Mouse (Mus musculus): Measurements from ENCODE around the gene Olfr70. TPM values are rescaled to one million over a fixed set of nuclear protein-coding genes. Genes with fewer than 3 reads are reported as not detected.

The Olfr70 gene
- polyA plus RNA-seq, 1 experiment from 2014 or later: not detected

DNA sequence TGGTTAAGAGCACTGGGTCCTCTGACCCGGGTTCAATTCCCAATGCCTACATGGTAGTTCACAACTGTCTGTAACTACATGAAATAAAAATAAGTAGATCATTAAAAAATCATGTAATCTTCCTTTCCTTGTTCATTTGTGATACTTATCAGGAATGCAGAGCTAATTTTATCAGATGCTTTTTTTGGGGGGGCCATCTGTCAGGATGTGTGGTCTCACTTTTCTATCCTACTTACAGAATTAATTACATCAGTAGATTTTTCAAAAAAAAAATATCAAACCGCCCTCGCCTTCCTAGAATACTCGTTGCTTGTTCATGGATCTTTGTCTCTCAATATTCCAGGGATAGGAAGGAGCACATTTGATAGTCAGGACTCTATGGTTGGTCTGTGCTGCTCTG is 21.6 kb upstream of the Olfr70 start:
- WGBS: 95% methylated on average over 4 of the region's 4 CpGs

GRCm38 (mm10) chr4:43720491-43721228 is 20.1 kb upstream of the Olfr70 start:
- no peak overlapping the region for H3K27ac ChIP-seq (ENCODE audit: low read depth, low read length)
- no peak overlapping the region for H3K4me3 ChIP-seq (ENCODE audit: low read depth, low read length)
- no peaks in the 10 kb centered on the region for H3K36me3 ChIP-seq (ENCODE audit: control insufficient read depth, insufficient read depth, low read length)
- no peaks in the 10 kb centered on the region for H3K4me1 ChIP-seq (replicated peaks; ENCODE audit: control insufficient read depth, insufficient read depth, low read length)
- H3K27me3 ChIP-seq (ENCODE audit: control insufficient read depth, insufficient read depth, low read length): no peaks in the 10 kb centered on the region
- H3K4me2 ChIP-seq (replicated peaks; ENCODE audit: low read depth, low read length): no peak overlapping the region
- H3K9me3 ChIP-seq (ENCODE audit: control insufficient read depth, low read length): no peaks in the 10 kb centered on the region
- ATAC-seq (ENCODE audit: low FRiP score) (no peak), DNase-seq (ENCODE audit: low spot score) (peak; percentile 10)
- 76% methylated on average over 15 of the region's 16 CpGs for WGBS
- no peak overlapping the region for H3K9ac ChIP-seq (ENCODE audit: low read depth, low read length)

More for the DNA sequence above, 21.6 kb upstream of the Olfr70 start:
- Histone ChIP-seq H3K4me3 (ENCODE audit: low read depth, low read length) (no peak overlapping the region), H3K9ac (ENCODE audit: low read depth, low read length) (no peak overlapping the region), H3K27me3 (ENCODE audit: control insufficient read depth, insufficient read depth, low read length) (no peaks in the 10 kb centered on the region), H3K4me1 (replicated peaks; ENCODE audit: control insufficient read depth, insufficient read depth, low read length) (no peaks in the 10 kb centered on the region), H3K9me3 (ENCODE audit: control insufficient read depth, low read length) (no peaks in the 10 kb centered on the region), H3K27ac (ENCODE audit: low read depth, low read length) (no peak overlapping the region), H3K4me2 (replicated peaks; ENCODE audit: low read depth, low read length) (no peak overlapping the region), H3K36me3 (ENCODE audit: control insufficient read depth, insufficient read depth, low read length) (no peaks in the 10 kb centered on the region)
- no peak for DNase-seq (ENCODE audit: low spot score)
- no peak for ATAC-seq (ENCODE audit: low FRiP score)

DNA sequence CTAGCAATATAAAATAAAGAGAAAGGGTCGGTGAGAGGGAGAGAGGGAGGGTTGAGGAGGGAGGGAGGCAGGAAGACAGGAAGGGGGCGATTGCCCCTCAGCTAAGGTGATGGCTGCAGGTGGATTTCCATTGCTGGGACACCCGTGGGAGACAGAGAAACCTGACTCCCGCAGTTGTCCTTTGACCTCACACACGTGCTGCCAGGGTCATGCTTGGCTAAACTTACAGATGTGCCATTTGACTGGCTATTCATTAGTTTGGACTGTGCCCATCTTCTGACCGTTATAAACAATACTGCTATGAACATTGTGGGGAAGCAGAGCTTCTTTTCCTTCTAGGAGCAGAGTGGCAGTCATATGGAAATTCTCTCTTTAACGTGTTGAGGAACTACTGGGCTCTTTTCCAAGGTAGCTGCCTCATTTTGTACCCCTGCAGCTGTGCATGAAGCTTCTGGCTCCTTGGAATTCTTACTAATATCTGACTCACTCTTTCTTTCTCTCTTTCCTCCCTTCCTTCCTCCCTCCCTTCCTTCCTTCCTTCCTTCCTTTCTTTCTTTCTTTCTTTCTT is 13.1 kb upstream of the Olfr70 start:
- WGBS: 53% methylated on average over 7 of the region's 7 CpGs
- Histone ChIP-seq H3K4me3 (ENCODE audit: low read depth, low read length) (no peak overlapping the region), H3K36me3 (ENCODE audit: control insufficient read depth, insufficient read depth, low read length) (no peaks in the 10 kb centered on the region), H3K27ac (ENCODE audit: low read depth, low read length) (no peak overlapping the region), H3K9ac (ENCODE audit: low read depth, low read length) (no peak overlapping the region), H3K4me2 (replicated peaks; ENCODE audit: low read depth, low read length) (no peak overlapping the region), H3K27me3 (ENCODE audit: control insufficient read depth, insufficient read depth, low read length) (no peaks in the 10 kb centered on the region), H3K4me1 (replicated peaks; ENCODE audit: control insufficient read depth, insufficient read depth, low read length) (no peaks in the 10 kb centered on the region), H3K9me3 (ENCODE audit: control insufficient read depth, low read length) (no peaks in the 10 kb centered on the region)
- no peak for DNase-seq (ENCODE audit: low spot score)
- no peak for ATAC-seq (ENCODE audit: low FRiP score)

GRCm38 (mm10) chr4:43711821-43712220 is 11.2 kb upstream of the Olfr70 start:
- no peak for ATAC-seq (ENCODE audit: low FRiP score)
- Histone ChIP-seq H3K27ac (ENCODE audit: low read depth, low read length) (no peak overlapping the region), H3K36me3 (ENCODE audit: control insufficient read depth, insufficient read depth, low read length) (no peaks in the 10 kb centered on the region), H3K9ac (ENCODE audit: low read depth, low read length) (no peak overlapping the region), H3K4me3 (ENCODE audit: low read depth, low read length) (no peak overlapping the region), H3K27me3 (ENCODE audit: control insufficient read depth, insufficient read depth, low read length) (no peaks in the 10 kb centered on the region), H3K4me2 (replicated peaks; ENCODE audit: low read depth, low read length) (no peak overlapping the region), H3K4me1 (replicated peaks; ENCODE audit: control insufficient read depth, insufficient read depth, low read length) (no peaks in the 10 kb centered on the region), H3K9me3 (ENCODE audit: control insufficient read depth, low read length) (no peaks in the 10 kb centered on the region)
- 3% methylated on average over 2 of the region's 2 CpGs for WGBS
- DNase-seq (ENCODE audit: low spot score): peak; percentile 85

- 76% methylated on average over 6 of the region's 6 CpGs for WGBS
- H3K4me1 ChIP-seq (replicated peaks; ENCODE audit: control insufficient read depth, insufficient read depth, low read length): no peaks in the 10 kb centered on the region
- no peak within 1 kb of the TSS for H3K4me3 ChIP-seq (ENCODE audit: low read depth, low read length)
- H3K27ac ChIP-seq (ENCODE audit: low read depth, low read length): no peak within 1 kb of the TSS
- no peaks in the 10 kb centered on the region for H3K9me3 ChIP-seq (ENCODE audit: control insufficient read depth, low read length)
- no peak within 1 kb of the TSS for H3K9ac ChIP-seq (ENCODE audit: low read depth, low read length)
- ATAC-seq (ENCODE audit: low FRiP score): no peak
- no peak within 1 kb of the TSS for H3K4me2 ChIP-seq (replicated peaks; ENCODE audit: low read depth, low read length)
- DNase-seq (ENCODE audit: low spot score): no peak
- H3K27me3 ChIP-seq (ENCODE audit: control insufficient read depth, insufficient read depth, low read length): no peaks in the 10 kb centered on the region
- H3K36me3 ChIP-seq (ENCODE audit: control insufficient read depth, insufficient read depth, low read length): no peaks in the 10 kb centered on the region
These were observed 9.3 kb upstream of the Olfr70 start, which contains the start of gene Olfr71 for GRCm38 (mm10) chr4:43709869-43710268. Gene Olfr71, minus strand, starts transcription at chr4:43710255.

DNA sequence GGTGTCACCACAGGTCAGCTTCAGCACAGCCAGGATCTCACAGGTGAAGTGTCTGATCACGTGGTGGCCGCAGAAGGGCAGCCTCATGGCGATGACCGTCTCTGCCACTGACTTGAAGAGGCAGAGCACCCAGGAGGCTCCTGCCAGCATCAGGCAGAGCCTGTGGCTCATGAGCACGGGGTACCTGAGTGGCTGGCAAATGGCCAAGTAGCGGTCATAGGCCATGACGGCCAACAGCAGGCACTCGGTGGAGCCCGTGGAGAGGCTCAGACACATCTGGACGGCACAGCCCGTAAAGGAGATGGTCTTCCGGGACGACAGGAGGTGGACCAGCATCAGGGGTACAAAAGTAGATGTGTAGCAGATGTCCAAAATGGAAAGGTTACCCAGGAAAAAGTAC is 5.4 kb upstream of the Olfr70 start:
- DNase-seq (ENCODE audit: low spot score): no peak
- no peak overlapping the region for H3K4me3 ChIP-seq (ENCODE audit: low read depth, low read length)
- no peaks in the 10 kb centered on the region for H3K36me3 ChIP-seq (ENCODE audit: control insufficient read depth, insufficient read depth, low read length)
- no peak overlapping the region for H3K9ac ChIP-seq (ENCODE audit: low read depth, low read length)
- ATAC-seq (ENCODE audit: low FRiP score): no peak
- H3K4me2 ChIP-seq (replicated peaks; ENCODE audit: low read depth, low read length): no peak overlapping the region
- no peaks in the 10 kb centered on the region for H3K9me3 ChIP-seq (ENCODE audit: control insufficient read depth, low read length)
- 87% methylated on average over 13 of the region's 13 CpGs for WGBS
- no peak overlapping the region for H3K27ac ChIP-seq (ENCODE audit: low read depth, low read length)
- H3K27me3 ChIP-seq (ENCODE audit: control insufficient read depth, insufficient read depth, low read length): no peaks in the 10 kb centered on the region
- no peaks in the 10 kb centered on the region for H3K4me1 ChIP-seq (replicated peaks; ENCODE audit: control insufficient read depth, insufficient read depth, low read length)

GRCm38 (mm10) chr4:43703851-43704250 is 3.2 kb upstream of the Olfr70 start:
- H3K36me3 ChIP-seq (ENCODE audit: control insufficient read depth, insufficient read depth, low read length): no peaks in the 10 kb centered on the region

GRCm38 (mm10) chr4:43703439-43703838 is 2.8 kb upstream of the Olfr70 start:
- no peak for DNase-seq (ENCODE audit: low spot score)
- Histone ChIP-seq H3K4me1 (replicated peaks; ENCODE audit: control insufficient read depth, insufficient read depth, low read length) (no peaks in the 10 kb centered on the region), H3K4me2 (replicated peaks; ENCODE audit: low read depth, low read length) (no peak overlapping the region), H3K27ac (ENCODE audit: low read depth, low read length) (no peak overlapping the region), H3K9me3 (ENCODE audit: control insufficient read depth, low read length) (no peaks in the 10 kb centered on the region), H3K9ac (ENCODE audit: low read depth, low read length) (no peak overlapping the region), H3K36me3 (ENCODE audit: control insufficient read depth, insufficient read depth, low read length) (no peaks in the 10 kb centered on the region), H3K27me3 (ENCODE audit: control insufficient read depth, insufficient read depth, low read length) (no peaks in the 10 kb centered on the region), H3K4me3 (ENCODE audit: low read depth, low read length) (no peak overlapping the region)
- WGBS: 76% methylated on average over 6 of the region's 6 CpGs
- ATAC-seq (ENCODE audit: low FRiP score): no peak

More at GRCm38 (mm10) chr4:43703851-43704250, 3.2 kb upstream of the Olfr70 start:
- 77% methylated on average over 8 of the region's 8 CpGs for WGBS
- H3K4me1 ChIP-seq (replicated peaks; ENCODE audit: control insufficient read depth, insufficient read depth, low read length): no peaks in the 10 kb centered on the region
- DNase-seq (ENCODE audit: low spot score) (no peak), ATAC-seq (ENCODE audit: low FRiP score) (no peak)
- H3K27ac ChIP-seq (ENCODE audit: low read depth, low read length): no peak overlapping the region
- no peaks in the 10 kb centered on the region for H3K9me3 ChIP-seq (ENCODE audit: control insufficient read depth, low read length)
- no peak overlapping the region for H3K4me2 ChIP-seq (replicated peaks; ENCODE audit: low read depth, low read length)
- no peaks in the 10 kb centered on the region for H3K27me3 ChIP-seq (ENCODE audit: control insufficient read depth, insufficient read depth, low read length)
- H3K9ac ChIP-seq (ENCODE audit: low read depth, low read length): no peak overlapping the region
- H3K4me3 ChIP-seq (ENCODE audit: low read depth, low read length): no peak overlapping the region

DNA sequence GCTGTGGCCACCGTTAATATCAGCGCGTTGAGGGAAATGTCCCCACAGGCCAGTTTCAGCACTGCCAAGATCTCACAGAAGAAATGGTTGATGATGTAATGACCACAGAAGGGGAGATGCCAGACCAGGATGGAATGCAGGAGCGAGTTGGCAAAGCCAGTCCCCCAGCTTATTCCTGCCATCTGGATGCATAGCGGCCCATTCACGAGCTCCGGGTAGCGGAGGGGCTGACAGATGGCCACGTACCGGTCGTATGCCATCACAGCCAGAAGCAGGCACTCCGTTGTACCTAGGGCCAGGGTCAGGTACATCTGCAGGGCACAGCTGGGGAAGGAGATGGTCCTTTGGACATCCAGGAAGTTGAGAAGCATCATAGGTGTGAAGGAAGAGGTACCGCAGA is 4.0 kb downstream of the Olfr70 start:
- Histone ChIP-seq H3K9ac (ENCODE audit: low read depth, low read length) (no peak overlapping the region), H3K36me3 (ENCODE audit: control insufficient read depth, insufficient read depth, low read length) (no peaks in the 10 kb centered on the region), H3K4me1 (replicated peaks; ENCODE audit: control insufficient read depth, insufficient read depth, low read length) (no peaks in the 10 kb centered on the region), H3K9me3 (ENCODE audit: control insufficient read depth, low read length) (no peaks in the 10 kb centered on the region), H3K4me3 (ENCODE audit: low read depth, low read length) (no peak overlapping the region), H3K27me3 (ENCODE audit: control insufficient read depth, insufficient read depth, low read length) (no peaks in the 10 kb centered on the region), H3K4me2 (replicated peaks; ENCODE audit: low read depth, low read length) (no peak overlapping the region), H3K27ac (ENCODE audit: low read depth, low read length) (no peak overlapping the region)
- ATAC-seq (ENCODE audit: low FRiP score) (no peak), DNase-seq (ENCODE audit: low spot score) (no peak)
- 93% methylated on average over 13 of the region's 13 CpGs for WGBS

Measured in hindbrain, embryonic 11.5 days (tissue).